Mouse (Mus musculus): ENCODE data around the gene Sept6.
A peak's percentile ranks its signal among the peaks of the same experiment; 100 is the strongest.
"Not testable (repeated sequence)": the region's sequence is repeated elsewhere in the genome, so short reads cannot be mapped to it uniquely, and the experiment has no call there.

The Sept6 gene

GRCm38 (mm10) chrX:36969501-36969900 is 22.1 kb downstream of the Sept6 start:
- no peak for DNase-seq (ENCODE audit: low spot score)

DNA sequence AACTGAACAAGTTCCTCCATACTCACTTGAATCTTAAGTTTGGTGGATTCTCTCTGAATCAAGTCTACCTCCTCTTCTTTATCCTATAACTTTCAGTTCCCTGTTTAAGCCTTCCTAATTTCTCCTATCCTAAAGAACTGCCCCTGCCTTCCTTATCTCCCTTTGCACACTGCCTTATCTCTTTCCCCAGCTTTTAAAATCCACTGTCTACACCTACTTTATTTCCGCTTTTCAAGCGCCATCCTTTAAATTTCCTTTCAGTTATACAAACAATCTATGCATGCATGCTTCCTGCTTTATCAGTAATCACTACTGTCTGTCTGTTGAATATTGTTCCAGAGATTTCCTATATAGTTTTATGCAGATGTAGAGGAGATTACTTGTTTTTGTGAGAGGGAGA is 34.9 kb downstream of the Sept6 start:
- DNase-seq (ENCODE audit: low spot score), result no peak

- no peak for DNase-seq (ENCODE audit: low spot score)
Measured at GRCm38 (mm10) chrX:36941106-36941505, 50.5 kb downstream of the Sept6 start.

- DNase-seq (ENCODE audit: low spot score), result no peak
Measured at GRCm38 (mm10) chrX:36939806-36940413, 51.7 kb downstream of the Sept6 start.

GRCm38 (mm10) chrX:36935326-36935966 is 56.1 kb downstream of the Sept6 start:
- no peak for DNase-seq (ENCODE audit: low spot score)

DNA sequence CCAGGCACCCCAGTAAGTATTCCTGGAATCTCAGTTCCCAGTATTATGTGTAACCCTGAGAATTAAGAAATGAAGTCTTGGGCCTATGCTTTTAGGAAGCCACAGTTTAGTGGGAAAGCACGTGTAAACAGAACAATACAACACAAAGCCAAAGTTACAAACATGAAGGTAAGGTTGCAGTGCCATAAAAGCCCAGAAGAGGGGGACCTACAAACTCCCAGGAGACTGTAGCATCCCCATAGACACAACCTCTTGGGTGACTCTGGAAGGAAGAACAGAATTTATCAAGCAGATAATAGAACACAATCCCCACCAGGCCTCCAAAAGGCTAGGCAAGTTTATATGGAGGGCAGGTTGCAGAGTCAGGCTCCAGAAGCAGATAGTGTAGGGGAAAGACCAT is 61.0 kb downstream of the Sept6 start:
- no peak for DNase-seq (ENCODE audit: low spot score)

GRCm38 (mm10) chrX:36929694-36930093 is 61.9 kb downstream of the Sept6 start:
- no peak for DNase-seq (ENCODE audit: low spot score)

- DNase-seq (ENCODE audit: low spot score), result no peak
Measured at GRCm38 (mm10) chrX:36928791-36929190, 62.8 kb downstream of the Sept6 start.

DNA sequence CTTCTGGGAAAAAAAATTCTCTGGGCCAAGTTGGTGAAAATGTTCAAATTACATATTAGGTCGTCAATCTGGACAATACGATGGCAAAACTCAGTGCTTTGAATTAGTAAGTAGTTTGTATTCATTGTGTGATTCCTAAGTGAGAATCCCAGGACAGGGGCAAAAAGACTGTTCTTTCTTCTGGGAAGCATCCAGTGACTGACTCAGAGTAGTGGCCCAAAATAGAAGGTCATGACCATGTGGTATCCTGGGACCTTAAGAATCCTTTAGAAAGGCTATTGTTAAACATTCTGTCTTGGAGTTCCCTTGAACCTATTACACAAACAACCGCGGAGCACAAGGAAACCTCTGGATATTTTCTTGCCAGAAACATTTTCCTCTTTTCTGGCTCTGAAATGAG is 70.2 kb downstream of the Sept6 start:
- DNase-seq (ENCODE audit: low spot score), result no peak

- no peak for DNase-seq (ENCODE audit: low spot score)
Measured at GRCm38 (mm10) chrX:36917749-36918148, 73.8 kb downstream of the Sept6 start.

GRCm38 (mm10) chrX:36911343-36911742 is 80.3 kb downstream of the Sept6 start:
- no peak for DNase-seq (ENCODE audit: low spot score)

- DNase-seq (ENCODE audit: low spot score), result no peak
Measured at GRCm38 (mm10) chrX:36906539-36906938, 85.1 kb downstream of the Sept6 start.

DNA sequence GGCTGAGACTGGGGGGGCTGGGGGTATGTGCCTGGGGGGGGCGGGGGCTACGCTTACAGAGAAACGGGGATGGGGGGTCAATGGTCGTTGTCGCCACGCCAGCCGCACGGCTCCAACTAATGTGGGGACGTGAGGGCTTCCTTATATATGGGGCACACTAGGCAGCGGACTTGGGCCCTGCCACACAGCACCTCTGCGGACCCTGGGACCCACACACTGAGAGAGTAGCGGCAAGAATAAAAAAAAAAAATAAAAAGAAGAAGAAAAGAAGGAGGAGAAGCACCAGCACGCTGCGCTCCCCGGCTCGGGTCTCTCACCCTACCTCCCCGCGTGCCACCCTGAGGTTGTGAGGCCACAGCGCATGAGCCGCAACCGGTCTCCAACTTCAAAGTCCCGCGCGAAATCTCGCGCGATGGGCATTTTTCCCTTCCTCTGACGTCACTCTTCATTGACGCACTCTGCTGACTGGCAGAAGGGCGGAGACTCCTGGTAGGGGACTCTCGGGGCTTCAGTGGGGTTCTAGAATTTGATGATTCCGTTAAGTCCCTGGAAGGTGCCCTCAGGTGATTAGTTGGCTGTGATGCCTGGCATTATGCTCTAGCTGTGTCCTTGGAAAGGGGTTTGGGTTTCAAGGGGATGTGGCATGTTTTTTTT is 88.4 kb downstream of the Sept6 start:
- DNase-seq (ENCODE audit: low spot score), result peak; percentile 89

- no peak for DNase-seq (ENCODE audit: low spot score)
Measured at GRCm38 (mm10) chrX:36902321-36903114, 89.1 kb downstream of the Sept6 start, which contains the start of gene Nkrf. Nkrf (minus strand) TSS chrX:36902899.

DNA sequence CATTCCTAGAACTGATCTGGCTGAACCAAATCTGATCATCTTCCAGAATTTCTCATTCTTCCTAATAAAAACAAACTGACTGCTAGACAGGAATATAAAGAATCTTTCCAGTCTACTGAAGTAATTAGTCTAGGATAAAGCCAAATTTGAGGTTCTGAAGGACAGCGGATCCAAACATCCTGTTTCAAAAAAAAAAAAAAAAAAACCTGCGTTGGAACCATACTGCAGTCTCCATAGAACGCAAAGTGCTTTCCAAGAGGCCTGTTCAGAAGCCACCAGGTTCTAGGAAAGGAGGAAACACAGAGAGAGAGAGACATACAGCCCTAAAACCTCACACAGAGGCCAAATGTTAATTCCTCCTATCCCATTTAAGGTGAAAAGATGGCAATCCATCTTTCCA is 89.9 kb downstream of the Sept6 start:
- DNase-seq (ENCODE audit: low spot score), result no peak

DNA sequence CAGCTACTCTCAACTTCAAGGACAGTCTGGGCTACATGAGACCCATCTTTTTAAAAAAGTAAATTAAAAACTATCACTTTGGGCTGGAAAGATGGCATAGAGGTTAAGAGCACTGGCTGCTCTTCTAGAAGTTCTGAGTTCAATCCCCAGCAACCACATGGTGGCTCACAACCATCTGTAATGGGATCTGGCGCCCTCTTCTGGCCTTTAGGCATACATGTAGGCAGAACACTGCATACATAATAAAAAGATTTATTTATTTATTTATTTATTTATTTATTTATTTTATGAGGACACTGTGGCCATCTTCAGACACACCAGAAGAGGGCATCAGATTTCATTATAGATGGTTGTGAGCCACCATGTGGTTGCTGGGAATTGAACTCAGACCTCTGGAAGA is 92.7 kb downstream of the Sept6 start:
- not testable (repeated sequence) for DNase-seq (ENCODE audit: low spot score)

- no peak for DNase-seq (ENCODE audit: low spot score)
Measured at GRCm38 (mm10) chrX:36884719-36885118, 106.9 kb downstream of the Sept6 start.

GRCm38 (mm10) chrX:36874704-36875128 is 116.9 kb downstream of the Sept6 start:
- DNase-seq (ENCODE audit: low spot score), result no peak

GRCm38 (mm10) chrX:36874178-36874696 is 117.4 kb downstream of the Sept6 start:
- peak; percentile 53 for DNase-seq (ENCODE audit: low spot score)

DNA sequence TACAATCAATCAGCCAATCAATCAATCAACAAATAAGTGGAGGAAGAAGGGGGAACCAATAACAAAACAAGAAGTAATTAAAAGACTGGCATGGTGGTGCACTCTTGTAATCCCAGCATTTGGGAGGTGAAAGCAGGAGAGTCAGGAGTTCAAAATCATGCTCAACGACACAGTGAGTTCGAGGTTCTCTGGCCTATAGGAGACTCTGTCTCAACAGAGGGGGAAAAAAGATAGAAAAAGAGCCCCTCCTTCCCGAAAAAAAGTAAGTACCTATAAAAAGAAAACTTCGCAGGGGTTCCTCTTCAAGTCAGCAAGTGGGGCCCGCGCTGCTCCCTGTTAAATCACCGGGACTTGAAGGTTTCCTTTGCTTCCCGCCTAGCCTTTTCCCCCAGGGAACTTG is 117.8 kb downstream of the Sept6 start, which contains the start of the genes Ube2a and C330007P06Rik:
Gene Ube2a, plus strand, starts transcription at position 136 of the 400 bp plus-strand sequence.
Gene C330007P06Rik, minus strand, starts transcription at position 347 of the 400 bp plus-strand sequence.
- DNase-seq (ENCODE audit: low spot score), result no peak

DNA sequence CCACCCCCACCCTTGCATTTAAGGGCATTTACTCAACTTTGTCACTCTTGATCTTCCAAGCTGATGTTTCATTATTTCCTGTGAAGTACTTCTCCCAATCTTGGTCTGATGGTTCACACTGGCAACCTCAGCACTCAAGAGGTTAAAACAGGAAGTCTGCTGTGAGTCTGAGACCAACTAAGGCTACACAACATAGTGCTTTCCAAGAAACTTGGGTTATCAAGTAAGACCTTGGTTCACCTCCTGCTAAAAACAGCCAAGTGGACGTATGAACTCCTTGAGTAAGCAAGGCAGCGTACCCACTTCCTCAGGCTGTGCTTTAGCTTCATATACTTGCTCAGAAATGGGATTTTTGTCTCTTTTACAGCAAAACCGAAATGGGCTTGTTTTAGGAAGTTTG is 121.2 kb downstream of the Sept6 start:
- DNase-seq (ENCODE audit: low spot score), result no peak

All from left cerebral cortex, adult 11 months (tissue).